Mouse (Mus musculus) spleen, postnatal 10 days (tissue): ENCODE measurements around the gene Olfr545.
"Not testable (repeated sequence)": the region's sequence is repeated elsewhere in the genome, so short reads cannot be mapped to it uniquely, and the experiment has no call there.

ENCODE experiments used
- DNase-seq, 2 experiments: peaks; one replicate each; pipeline ENCODE4 v3.0.0; 2021 to 2022; ENCODE audit warnings: low spot score in 2 of 2

The Olfr545 gene

GRCm38 (mm10) chr7:102499473-102499872 lies at the start of gene Olfr545:
Olfr545 (minus strand) TSS chr7:102499573.
- no peak for DNase-seq

GRCm38 (mm10) chr7:102541251-102541650 lies 41.9 kb upstream of the Olfr545 start:
- no peak for DNase-seq

- no peak for DNase-seq
Measured at GRCm38 (mm10) chr7:102540596-102540995, 41.2 kb upstream of the Olfr545 start, which contains the start of gene Olfr548-ps1. Olfr548-ps1 (plus strand) TSS chr7:102540896.

DNA sequence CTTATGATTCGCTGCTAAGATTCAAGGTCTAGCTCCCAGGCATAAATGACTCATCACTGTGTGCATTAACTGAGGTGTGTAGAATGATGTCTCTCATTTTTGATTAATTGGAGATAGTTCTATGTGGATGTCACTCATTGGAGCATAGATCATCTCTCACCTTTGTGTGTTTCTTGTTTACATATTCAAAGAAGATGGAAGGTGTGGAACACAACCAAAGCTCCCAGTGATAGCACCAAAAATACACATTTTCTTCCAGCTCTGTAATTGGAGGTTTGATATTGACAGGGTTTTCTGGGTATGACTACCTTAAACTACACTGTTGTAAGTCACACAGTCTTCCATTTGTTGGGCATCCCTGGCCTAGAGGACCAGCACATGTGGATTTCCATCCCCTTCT lies 35.1 kb upstream of the Olfr545 start, which contains the start of gene Olfr547:
Olfr547 (plus strand) TSS at position 301 of the 400 bp plus-strand sequence.
- DNase-seq, result no peak

GRCm38 (mm10) chr7:102529052-102529451 lies 29.7 kb upstream of the Olfr545 start:
- no peak for DNase-seq

GRCm38 (mm10) chr7:102517051-102517335 lies 17.6 kb upstream of the Olfr545 start:
- no peak for DNase-seq

DNA sequence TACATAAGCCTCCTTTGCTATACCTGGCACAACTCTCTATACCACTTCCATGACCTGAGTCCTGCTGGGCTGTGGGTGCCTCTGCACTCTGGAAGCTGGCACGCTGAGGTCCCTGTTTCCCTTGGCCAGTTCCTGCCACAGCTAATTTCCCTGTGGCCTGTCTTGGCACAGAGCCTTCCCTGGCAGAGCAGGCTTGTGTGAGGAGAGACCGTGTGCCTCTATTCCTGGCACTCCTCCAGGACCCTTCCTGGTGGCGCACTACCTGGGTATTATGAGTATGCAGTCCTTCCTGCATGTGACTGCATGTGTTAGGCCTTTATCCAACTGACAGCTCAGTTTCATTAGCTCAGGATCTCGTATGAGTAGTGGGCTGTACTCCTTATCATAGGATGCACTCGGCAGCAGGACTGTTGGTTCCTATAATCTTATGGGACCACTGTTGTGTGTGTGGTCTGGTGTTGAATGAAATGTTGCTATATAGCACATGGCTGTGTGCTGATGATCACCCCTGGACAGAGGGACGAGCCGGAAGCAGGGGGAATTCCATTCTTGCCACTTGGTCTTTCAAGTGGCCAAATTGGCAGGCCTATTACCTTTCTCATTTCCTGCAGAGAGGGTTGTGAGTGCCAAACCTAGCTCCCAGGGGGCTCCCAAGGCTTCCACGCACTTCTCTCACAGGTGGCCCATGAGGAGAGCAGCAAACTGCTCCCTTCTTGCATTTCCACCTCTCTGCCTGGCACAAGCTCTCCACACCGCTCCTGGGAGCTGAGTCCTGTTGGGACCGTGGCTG lies 17.1 kb upstream of the Olfr545 start:
- no peak for DNase-seq

GRCm38 (mm10) chr7:102514144-102514543 lies 14.8 kb upstream of the Olfr545 start:
- no peak for DNase-seq

DNA sequence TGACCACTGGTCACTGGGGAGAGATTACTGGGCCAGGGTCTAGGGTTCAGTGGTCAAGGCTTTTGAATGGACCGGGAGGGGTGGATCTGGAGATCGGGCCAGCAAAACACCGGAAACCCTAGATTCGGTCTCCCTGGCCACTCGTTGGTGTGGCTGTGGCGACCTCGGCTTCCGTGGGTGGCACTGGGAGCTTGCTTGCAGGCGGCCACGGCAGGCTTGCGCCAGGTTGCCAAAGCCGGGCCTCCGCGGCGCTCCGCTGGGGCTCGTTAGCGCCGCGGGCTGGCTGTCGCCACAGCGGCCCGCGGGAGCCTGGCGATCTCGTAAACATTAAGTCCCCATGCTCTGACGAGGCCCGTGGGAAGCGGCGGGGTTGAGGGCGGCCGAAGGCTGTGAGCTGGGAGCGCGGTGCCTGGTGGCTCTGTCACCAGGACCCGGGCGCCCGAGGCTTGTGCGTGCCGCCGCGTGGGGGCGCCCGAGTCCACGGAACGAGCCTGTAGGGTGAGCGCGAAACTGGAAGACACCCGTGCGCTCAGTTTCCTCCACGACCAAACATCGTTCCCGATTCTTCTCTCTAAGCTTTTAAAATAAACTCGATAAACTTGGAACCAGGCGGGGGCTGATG lies 13.6 kb upstream of the Olfr545 start:
- peak; percentile 82 to 93 for DNase-seq

DNA sequence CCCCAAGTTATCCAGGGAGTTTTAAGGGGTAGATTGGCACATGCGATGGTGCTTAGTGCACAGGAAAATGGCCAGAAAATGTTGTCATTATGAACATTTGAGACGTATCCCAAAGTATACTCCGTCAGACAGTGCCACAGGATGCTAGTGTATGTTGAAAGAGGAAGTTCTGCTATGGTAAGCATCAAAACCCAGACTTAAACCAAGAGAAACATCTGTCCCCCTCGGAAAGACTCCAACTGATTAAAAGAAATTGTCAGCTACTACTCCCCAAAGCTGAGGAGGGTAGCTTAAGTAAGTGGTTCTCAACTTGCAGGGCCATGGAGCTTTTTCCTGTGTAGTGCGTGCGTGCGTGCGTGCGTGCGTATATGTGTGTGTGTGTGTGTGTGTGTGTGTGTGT lies 12.6 kb upstream of the Olfr545 start:
- DNase-seq, result no peak

- DNase-seq, result no peak
Measured at GRCm38 (mm10) chr7:102509726-102510125, 10.4 kb upstream of the Olfr545 start.

- DNase-seq, result no peak
Measured at GRCm38 (mm10) chr7:102508666-102509065, 9.3 kb upstream of the Olfr545 start.

- DNase-seq, result no peak
Measured at GRCm38 (mm10) chr7:102508066-102508465, 8.7 kb upstream of the Olfr545 start.

DNA sequence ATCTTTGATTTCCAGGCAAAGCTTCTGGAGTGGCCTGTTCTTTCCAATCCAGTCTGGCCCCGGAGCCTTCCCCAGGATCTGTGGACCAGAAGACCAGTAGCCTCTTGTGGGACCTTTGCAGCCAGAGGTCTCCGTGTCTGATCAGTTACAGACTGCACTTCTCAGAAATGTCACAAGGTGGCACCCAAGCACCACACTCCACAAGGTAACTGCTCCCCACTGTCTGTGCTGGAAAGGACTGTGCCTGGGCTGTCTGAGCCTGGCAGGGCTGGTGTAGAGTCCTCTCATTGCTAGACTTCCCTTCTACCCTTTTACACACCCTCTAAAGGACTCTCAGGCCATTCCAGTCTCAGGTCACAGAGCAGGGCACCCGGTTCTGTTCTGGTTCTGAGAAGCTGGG lies 7.5 kb upstream of the Olfr545 start:
- peak; percentile 49 to 78 for DNase-seq

GRCm38 (mm10) chr7:102501986-102502385 lies 2.6 kb upstream of the Olfr545 start:
- no peak for DNase-seq

- DNase-seq, result not testable (repeated sequence)
Measured at GRCm38 (mm10) chr7:102494416-102494815, 5.0 kb downstream of the Olfr545 start.

DNA sequence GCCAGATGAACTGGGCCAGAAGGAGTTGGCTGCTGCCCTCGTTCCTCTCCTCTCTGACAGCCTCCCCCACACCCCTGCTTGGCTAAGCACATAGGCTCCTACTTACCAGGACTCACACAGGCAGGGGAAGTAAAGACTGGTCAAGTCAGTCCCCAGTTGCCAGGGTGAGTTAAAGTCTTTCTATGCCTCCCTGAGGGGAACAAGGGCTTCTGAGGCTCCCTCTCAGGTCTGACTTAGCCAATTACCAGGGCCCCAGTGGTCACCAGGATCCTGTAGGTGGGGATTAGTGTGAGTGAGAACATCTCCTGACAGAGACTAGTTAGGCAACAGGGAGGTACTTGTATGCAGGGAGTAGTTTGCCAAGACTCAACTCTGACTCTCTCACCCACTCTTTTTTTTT lies 11.2 kb downstream of the Olfr545 start, which contains the start of gene Olfr544:
Olfr544 (minus strand) TSS at position 153 of the 400 bp plus-strand sequence.
- no peak for DNase-seq

- no peak for DNase-seq
Measured at GRCm38 (mm10) chr7:102486105-102486504, 13.3 kb downstream of the Olfr545 start.

GRCm38 (mm10) chr7:102484766-102485165 lies 14.6 kb downstream of the Olfr545 start:
- DNase-seq, result not testable (repeated sequence)

DNA sequence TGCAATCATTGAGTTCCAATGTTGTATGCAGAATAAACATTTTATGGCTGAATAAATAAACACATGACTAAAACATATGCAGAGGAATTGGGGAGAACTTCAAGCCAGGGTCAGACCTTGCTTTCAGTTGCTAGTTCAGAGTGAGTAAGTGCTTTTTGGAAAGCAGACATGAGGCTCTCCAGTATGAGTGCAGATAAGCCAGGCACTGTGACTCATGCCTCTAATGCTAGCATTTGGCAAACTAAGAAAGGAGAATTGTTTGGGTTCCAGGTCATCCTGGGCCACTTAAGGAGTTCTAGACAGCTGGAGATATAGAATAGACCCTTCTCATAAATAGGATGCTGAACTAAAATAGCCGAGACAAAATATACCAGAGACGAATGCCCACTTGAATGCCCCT lies 15.7 kb downstream of the Olfr545 start:
- no peak for DNase-seq

GRCm38 (mm10) chr7:102481579-102481978 lies 17.8 kb downstream of the Olfr545 start, which contains the start of gene Olfr543:
Olfr543 (minus strand) TSS chr7:102481679.
- DNase-seq, result no peak

DNA sequence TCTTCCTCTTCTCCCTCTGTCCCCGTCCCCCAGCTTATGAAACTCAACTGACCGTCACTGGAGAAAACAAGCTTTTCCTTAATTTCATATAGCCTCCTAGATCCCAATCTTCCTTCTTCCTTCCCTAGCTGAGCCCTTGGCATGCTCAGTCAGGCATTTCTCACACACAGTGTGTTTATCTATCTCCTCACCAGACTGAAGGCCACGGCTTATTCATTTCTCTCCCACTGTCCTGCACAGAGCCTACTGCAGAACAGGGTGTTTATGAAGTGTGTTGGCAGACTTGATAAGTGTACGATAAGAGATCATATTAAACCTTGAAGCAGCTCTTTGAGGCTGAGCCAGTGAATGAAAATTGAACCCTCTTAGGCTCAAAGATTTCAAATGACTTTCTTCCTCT lies 18.6 kb downstream of the Olfr545 start:
- DNase-seq, result no peak
